Mouse (Mus musculus): ENCODE measurements at regions not wholly inside any gene's neighbourhood (a gene's known extent, or its start where the extent isn't known, plus 50 kb on each side); places are given as distances from the start of the nearest gene placed in this dataset.

DNA sequence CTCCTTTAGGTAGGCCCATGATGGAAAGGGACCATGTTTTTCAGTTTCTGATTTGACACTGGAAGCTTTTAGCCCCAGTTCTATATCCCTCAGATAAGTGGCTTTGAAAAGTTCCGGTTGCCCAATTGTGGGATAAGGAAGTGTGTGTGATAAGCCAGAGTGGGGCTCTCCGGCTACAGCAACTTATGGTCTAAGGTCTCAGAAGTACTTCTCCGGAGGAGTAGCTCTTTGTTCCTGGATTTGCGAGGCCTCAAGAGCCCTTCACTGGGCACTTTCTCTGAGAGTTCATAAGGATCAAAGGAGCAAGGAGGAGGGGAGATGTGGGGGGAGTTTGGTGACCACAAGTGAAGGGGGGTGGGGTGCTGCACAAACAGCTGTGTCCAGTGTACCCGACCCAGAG is 118.3 kb upstream of the Id2 start:
- DNase-seq: no peak

DNA sequence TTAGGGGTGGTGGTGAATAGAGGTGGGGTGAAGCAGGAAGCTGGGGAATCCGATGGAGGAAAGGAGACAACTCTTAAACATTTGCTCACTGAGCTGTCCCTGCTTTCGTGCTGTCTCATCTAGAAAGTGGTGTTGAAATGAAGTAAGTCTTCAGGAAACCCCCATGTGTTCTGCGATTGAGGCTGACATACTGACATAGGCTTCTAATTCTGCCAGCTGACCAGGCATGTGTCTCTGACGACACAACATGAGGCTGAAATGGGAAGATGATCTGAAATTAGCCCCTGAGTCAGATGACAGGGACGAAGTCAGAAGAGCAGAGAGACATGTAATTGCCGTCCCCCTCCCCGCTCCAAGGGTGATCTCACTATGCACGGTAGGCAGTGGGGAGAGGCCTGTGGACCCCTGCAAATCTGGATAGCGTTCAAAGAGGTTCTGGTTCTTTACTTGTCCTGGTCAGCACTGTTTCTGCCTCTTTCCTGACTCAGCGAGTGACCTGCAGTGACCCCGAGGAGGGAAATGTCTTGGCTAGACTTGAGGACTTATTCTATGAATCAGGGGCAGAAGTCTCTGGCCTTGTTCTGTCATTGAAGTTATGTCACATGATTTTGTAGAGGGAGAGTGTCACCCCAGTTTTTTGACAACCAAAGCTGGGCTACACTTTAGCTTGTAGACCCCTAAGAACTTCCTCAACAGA is 117.0 kb upstream of the Id2 start:
- no peak for DNase-seq

DNA sequence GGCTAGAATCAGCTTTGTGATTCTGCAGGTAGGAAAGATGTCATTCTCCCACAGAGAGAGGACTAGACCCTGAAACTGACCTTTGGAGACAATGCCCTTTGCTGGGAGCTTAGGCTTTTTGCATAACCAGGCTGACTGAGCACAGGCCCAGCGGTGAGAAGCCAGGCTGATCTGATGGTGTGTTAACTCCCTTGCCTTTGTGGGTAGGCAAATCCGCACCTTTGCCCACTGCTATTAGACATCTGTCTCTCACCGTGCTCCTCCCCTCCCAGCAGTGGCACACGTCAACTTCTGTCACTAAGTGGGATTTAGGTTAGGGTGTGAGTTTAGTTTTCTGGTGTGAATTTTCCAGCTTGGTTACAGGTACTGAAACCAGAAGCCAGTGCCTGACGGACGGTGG is 114.4 kb upstream of the Id2 start:
- DNase-seq: no peak

DNA sequence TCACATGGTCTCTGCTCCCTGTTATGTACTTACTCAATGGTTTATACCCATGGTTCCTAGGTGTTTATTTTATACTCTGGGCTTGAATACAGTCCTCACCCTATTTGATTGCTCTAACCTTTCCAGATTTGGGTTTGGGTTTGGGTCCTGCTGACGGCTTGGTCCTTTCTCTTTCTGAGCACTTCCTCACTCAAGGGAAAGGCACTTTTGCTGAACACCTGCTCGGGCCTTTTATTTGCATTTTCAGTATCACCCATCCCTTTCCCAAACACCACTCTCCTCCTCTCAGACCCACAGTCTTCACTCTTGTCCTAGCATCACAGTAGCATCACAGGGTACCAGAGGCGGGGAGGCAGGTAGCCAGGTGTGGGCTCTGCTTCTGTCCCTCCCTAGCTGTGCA is 113.7 kb upstream of the Id2 start:
- no peak for DNase-seq

DNA sequence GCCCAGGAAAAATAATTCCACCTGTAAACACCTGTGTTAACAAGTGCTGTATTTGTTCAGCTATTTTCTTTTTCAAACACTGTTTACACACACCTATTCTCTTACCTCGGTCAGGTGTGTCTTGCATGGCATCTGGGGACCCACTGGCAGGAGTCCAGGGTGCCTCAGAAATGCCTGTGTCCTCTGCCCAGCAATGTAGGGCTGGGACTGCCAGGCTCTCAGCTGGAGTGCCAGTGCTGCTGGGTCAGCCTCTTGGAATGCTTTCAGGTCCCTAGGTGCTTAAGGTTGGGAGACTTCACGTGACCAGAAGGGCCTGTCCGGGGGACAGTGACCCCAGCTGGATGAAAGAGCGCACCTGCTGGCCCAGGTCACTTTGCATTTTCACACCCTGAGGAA is 112.4 kb upstream of the Id2 start:
- DNase-seq: no peak

DNA sequence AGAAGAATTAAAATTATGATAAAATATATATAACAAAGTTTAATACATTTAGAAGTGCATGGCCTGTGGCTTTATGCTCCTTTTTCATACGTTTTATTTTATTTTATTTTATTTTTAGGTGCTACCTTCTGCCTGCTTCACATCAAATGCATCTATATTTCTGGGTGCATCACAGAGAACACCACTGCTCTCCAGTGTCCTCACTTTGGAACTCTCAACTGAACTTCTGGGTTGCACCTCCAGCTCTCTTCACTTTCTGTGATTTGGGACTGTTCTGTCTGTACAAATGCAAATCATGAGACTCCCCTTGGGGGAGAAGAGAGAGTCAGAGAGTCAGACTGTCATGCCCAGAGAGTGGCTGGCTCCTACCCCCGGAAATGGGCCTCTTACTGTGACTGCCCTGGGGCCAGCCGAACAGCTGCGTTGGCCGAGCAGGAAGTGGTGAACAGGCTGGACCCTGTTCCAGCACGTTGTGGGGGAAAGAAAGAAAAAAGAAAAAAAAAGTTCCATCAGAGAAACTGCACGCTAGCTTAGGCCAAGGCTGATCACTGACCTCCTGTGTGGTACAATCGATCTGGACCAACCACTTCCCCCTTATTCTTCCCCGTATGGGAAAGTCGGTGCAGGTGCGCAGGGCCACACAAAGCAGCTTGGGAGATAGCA is 111.9 kb upstream of the Id2 start:
- no peak for DNase-seq

DNA sequence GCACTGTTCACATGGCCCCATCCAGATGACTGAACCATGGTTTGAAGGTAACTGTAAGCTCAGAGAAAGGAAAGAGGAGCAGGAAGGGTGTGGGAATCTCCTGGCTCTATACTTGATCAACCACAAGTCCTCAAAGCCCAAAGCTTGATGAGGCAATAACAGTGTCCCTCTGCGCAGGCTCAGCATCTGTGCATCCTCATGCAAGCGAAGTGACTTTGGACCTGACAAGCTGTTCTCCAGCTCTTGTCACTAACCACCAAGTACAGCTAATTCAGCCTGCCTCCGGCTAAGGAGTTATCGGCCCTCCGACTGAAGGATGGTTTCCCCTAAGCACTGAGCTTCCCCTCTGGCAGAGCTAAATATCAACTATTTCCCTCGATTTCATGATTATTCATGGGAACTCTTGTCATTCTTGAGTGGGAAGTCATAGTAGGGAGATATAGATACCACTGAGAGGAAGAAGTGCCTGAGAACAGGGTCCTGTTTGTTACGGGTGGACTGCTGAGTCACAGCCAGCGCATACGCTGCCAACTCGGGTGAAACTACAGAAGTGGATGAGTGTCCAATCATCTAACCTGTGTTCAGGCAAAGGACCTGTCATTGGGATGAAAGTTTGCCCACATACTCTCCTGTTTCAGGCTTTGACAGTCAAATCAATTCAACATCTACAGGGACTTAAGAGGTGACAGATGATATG is 106.6 kb upstream of the Id2 start:
- no peak for DNase-seq

DNA sequence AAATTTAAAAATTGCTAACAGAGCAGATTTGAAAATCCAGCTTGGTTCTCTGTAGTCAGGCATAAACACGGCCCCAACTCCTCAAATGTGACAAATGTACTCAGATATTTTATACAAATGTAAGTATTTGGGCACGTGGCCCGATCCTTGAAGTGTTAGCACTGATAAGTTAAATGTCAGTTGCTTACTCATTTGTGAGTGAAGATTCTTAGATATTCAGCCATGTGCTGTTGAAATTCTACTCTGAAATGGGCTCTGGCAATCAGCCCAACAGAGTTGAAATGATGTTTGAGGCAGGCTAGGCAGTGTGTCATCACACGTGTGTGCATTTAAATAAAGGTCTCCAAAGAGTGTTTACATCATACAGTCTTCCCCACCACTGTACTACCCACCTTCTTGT is 103.2 kb upstream of the Id2 start:
- DNase-seq: no peak

DNA sequence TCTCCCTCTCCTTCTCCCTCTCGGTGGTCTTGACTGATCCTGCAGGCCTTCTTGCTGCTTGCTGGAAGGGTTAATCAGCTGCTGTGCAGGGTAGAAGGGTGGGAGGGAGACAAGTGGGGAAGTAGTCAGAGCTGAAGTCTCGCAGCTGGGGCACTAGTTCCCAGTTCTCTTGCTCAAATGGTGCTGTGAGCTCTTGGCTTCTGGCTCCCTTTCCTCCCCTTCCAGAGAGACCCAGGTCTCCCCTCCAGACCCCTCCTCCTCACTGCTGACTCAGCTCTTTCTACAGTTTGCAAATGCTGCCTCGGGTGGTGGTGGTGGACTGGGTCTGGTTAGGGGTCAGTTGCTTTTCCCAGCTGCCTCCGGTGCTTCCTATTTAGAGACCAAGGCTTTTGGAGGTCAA is 100.8 kb upstream of the Id2 start:
- no peak for DNase-seq

DNA sequence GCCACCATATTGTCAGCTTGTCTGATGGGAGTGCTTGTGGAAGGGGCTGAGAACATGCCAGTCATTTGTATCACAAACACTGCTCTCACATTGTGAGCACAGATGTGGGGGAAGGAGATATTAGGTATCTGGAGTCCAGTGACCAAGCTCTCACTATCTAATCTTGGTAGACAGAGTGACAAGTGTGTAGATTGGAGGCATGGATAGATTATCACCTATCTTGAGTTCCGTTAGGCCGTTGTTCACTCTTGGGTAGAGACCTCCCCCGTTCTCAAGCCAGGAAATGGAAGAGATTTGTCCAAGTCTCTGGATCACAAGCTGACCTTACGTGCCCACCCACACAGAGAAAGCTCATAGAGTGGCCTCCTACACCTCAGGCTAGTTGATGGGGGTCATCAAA is 99.1 kb upstream of the Id2 start:
- no peak for DNase-seq

DNA sequence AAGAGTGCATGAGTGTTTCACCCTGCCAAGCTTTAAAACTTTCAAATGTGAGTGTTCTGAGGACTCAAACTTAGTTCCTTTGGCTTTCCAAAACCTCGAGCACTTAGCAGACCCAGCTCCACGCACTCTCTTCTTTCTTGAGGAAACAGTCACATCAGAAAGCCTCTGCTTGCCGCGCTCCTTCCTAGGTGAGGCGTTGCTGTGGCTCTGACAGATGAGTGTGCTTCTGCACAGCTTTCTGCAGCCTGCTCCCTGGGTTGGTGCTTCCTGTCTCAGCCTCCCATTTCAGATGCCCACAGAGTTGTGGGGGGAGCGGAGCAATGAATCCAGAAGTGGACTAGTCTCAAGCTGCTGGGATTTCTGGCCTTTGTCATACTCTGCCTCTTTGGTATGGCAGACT is 95.3 kb upstream of the Id2 start:
- peak; percentile 52 for DNase-seq

DNA sequence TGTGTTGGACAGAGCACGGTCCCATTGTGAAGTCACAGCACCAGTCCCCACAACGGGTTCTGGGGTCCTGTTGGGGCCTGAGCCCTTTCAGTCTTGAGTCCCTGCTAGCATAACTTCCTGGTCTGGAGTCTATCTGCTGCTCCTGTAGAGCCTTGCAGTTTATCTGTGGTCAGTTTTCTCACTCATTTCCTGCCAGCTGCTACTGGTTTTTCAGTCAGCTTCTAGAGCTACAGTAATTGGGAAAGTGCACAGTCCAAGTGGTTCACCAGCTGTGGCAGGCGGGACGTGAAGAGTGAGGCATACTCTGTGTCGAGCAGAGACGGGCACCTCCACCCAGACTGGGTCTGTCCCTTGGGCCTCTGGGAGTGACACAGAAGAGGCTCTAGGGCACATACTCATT is 93.4 kb upstream of the Id2 start:
- peak; percentile 60 for DNase-seq

DNA sequence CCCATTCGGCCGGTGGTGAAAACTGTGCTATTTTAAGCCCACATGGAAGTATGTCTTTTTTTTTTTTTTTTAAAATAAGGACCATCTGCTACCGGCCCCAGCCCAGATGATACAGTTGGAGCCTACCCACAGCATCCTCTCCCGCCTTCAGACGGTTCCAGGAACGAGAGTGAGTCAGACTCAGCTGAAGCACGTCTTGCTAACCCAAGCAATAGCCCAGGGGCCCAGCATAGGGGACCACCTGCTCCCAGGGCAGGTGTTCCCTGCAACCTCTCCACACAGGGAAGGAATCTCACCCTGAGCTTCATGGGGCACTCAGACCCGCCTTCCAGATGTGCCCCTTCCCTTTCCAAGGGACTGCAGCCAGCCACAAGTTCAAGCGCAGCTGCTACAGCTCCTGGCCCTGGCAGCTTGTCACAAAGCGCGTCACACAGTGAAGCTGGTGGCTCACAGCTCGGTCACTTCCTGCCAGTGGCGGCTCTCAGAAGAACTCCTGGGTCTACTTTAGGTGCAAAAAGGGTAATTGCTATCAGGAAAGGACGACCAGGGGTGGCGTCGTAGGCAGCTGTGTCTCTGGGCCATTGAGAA is 92.3 kb upstream of the Id2 start:
- DNase-seq: peak; percentile 78

DNA sequence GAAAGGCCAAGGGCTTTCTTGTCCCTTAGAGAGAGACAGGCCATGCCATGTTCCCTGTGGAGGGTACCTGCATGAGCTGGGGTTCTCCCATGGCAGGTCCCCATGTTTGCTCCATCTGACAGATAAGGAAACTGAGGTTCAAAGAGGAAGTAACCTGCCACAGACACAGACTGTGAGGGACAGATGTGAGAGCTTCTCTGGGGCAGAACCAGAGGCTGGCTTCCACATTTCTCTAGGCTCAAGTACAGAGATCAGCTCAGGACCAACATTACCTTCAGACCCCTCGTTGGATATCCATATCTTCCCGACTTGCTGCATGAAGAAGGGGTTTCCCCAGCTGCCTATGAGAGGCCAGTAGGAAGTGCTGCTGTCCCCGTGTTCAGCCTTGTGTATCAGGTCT is 91.6 kb upstream of the Id2 start:
- DNase-seq: no peak

DNA sequence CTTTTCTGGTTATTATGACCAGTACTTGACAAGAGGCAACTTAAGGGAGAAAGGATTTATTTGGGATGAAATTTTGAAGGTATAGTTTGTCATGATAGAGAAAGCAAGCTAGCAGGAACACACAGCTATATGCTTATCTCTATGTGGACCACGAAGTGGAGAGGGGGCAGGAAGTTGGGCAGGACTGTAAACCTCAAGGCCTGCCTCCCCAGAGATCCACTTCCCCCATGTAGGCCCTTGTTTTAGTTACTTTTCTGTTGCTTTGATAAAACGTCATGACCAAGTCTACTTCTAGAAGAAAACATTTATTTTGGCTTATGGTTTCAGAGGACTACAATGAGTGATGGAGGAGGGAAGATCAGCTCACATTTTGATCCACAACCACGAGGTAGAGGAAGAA is 90.3 kb upstream of the Id2 start:
- no peak for DNase-seq

DNA sequence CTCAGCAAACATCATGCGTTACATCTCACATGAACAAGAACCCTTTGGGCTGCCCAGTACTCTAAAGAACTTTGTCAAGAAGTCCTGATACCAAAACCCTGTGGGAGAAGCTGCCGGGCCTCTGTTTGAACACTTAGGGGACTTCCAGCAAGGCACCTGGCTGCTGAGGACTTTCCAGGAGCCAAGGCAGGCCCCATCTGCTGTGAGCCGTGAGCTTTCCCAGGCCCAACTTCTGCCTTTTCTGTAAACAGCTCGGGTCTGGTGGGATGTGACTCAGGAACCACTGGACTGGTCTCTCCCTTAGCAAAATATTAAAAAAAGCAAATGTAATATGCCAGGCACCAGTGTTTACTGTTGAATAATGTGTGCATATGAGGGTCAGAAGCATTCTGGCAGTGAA is 85.7 kb upstream of the Id2 start:
- DNase-seq: no peak

DNA sequence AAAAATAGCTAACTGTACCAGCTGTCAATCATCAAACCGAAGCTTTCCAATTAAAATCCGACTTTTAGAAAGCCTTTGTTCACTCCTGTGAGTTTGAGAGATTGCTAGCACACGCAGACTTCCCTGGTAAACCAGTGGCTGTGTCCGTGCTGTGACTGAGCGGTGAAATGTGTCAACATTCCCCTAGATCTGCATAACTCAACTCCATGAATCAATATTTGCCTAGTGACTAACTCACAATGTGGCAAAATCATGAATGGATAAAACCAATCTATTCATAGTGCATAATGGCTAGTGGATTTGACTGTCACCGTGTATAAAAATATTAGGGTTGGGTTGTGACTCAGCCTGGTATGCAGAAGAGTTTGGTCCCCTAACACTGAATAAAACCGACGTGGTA is 84.4 kb upstream of the Id2 start:
- no peak for DNase-seq

DNA sequence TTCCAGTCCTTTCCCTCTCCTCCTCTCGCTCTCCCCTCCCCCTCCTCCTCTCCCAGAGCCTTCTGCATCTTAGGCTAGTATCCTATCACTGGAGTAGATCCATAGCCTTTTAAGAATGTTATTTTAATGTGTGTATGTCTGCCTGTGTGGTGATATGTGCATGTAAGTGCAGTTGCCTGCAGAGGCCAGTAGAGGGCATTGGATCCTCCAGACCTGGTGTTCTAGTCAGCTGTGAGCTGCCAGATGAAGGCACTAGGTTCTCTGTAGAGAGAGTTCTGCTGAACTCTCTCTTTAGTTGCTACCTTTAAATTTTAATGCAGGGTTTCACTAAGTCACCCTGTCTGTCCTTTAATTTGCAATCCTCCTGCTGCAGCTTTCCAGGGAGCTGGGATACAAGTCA is 83.9 kb upstream of the Id2 start:
- DNase-seq: no peak

DNA sequence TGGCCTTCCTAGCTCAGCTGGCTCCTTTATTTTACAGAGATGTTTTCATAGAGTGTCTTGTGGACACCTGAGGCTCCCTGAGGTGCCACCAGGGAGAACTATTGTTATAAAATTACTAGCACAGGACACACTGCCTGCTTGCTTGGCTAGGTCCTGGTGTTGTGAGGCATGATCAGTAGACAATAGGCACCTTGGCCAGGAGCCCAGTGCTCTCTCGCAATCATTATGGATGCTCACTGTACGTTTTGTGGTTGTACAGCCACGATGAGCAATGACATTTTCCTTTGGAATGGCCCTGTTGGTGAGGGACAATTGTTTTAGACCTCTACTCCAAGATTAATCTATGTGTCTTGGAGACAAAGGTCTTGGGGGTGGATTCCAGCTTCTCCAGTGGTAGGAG is 83.3 kb upstream of the Id2 start:
- DNase-seq: no peak

DNA sequence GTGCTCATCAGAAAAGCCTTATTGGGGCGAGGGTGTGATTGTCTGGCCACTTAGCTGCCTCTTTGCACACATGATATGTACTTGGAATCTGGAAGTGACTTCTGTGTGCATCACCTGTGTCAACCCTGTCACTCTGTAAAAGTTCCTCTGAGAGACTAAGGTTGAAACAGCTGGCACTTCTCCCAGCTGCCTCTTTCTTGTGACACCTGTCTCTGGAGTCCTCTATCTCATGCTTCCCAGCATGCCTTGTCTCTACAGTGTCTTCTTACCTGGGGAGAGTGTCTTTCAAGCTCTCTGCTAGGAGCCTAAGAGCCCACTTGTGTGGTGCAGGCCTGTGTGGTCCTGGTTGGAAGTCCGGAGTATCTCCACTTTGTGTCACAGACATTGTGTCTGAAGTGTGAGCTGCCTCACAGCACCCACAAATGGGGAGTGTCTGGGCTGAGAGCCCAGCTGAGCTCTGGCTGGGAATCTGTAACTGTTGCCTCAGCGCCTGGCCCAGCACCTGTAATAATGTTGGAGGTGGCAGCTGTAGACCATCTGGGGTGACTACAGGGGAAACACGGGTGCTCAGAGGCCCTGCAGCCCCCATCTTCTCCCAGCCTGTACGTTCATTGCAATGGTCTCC is 81.7 kb upstream of the Id2 start:
- DNase-seq: peak; percentile 55

DNA sequence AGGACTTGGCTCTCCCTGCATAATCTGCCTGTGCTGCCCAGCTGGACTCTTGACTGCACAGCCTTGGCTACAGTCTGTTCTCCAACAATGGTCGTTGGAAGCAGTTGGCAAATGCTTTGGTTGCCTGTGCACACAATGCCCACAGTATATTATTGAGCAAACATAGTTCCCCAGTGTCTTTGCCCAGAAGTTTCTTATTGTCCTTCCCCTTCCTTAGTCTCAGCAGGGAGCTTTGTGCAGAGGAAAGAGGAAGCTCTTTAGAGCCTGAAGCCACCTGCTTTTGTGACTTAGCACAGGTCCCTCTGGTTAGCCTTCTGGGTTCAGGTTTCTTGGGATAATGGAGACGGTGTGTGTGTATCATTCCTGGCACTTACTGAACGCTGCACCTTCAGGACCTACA is 80.9 kb upstream of the Id2 start:
- no peak for DNase-seq

DNA sequence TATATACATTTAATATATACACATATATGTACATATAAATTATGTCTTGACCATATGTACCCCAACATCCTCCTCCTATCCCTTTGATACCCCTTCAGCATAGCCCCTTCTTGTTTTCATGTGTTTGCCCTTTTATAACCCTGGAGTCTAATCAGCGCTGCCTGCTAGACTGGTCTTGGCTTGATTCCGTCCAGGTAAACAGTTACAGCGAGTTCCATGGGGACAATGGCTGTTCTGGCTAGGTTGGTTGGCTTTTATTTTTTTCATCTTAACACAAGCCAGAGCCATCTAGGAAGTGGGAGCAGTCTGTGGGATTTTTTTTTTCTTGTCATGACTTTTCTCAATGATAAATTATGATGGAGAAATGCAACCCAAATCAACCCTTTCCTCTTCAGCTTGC is 79.6 kb upstream of the Id2 start:
- DNase-seq: no peak

DNA sequence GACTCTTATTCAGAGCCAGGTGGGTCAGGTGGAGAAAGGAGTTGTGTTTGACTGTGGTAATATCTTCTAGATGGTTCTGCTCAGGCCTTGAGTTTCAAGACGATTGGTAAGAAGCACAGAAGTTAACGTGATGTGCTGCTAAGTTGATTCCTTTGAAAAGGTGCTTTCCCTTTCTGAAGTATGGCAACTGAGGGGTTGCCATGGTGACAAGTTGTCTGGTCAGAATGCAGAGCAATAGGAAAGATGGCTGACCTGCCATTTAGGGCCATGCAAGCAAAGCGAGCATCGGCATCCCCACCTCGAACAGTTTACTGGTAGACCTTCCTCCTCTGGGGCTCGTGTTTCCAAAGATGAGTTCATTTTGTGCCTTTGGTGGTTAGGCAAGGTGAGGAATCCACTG is 76.1 kb upstream of the Id2 start:
- DNase-seq: no peak

DNA sequence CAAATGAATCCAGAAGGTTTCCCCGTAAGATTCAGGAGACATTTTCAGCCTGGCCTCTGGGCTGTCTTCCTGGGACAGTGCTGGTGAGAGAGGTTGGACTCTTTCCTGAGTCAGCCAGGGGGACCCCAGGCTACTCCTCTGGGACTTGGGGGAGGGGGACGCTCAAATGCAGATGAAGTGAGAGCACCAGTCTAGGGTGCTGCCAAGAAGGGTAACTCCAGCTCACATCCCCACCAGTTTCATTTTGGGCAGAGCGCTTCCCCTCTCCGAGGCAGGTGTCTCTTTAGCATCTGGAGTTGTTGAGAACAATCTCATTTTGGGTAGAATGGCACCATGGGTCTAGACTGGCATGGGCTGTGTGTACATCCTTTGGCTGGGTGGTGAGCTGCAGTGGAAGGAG is 75.5 kb upstream of the Id2 start:
- no peak for DNase-seq

All from thymus, postnatal 25 days (tissue).